ENCODE assay signal across 9 mouse cellular contexts in the genomic region with DNA sequence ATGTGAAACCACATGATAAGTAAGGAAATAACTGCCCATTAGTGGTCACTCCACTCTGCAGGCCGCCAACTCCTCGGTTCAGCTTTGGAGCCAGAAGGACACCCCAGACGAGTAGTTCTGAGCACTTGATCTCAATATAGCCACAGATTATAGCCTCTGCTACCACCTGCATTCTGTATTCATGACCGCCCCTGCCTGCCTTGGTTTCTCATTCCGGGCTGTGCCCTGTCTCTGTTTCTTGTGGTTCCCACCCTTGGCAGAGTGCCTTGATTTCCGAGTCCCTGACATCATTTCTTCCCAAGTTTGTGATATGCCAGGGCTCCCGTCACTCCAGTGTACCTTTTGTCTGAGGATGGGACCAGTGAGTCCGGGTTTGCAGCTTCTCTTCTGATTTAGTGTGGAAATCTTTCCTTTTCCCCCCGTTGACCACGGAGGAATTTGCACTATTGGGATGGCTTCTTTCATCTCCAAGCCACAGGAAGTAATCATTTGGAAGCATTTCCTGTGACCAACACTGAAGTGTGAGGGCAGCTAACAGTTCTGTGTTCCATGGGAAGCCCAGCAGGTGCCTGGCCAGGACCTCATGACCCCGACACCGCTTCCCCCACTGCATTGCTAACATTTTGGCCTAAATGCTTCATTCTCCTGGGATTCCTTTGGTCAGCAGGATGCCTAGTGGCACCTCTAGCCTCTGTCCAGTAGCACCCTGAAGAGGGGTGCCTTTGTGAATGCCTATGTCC.
DNase-seq lines count a peak whose midpoint lies in the region; ATAC-seq and TF ChIP-seq lines count a peak whose summit lies in the region.
"Had no signal": no experiment of that assay in that cellular context is flagged by ENCODE, and none has a peak within 500 bp of the region (broad histone marks: within the 10 kb centered on the region; RNA-seq: fewer than 3 reads in every experiment).

No protein-coding gene starts in this region.

- intact Hi-C loops in left cerebral cortex, postnatal 4 days (cut with DNase I): no loop called here

- peak; percentile 17 to 32 for DNase-seq in heart, adult 18-20 months
- DNase-seq in heart, adult 8-10 months (ENCODE audit: low spot score): no peak
- DNase-seq in lung, adult 18-20 months: peak; percentile 58 to 70
- DNase-seq in lung, adult 2 months: no peak
- DNase-seq in lung, postnatal 14 days: peak; percentile 58
- no peak for DNase-seq in retina, embryonic 14.5 days (ENCODE audit: low spot score)
- DNase-seq in left cerebral cortex, postnatal 4 days: no peak

- no peak for TF ChIP-seq POLR2A in lung, adult 2 months (IDR thresholded peaks at IDR 0.05; ENCODE audit: borderline replicate concordance, extremely low read depth, low read depth, low read length)

- H3K4me2 ChIP-seq in forebrain, embryonic 13.5 days: peak overlapping the region; percentile 33
- H3K4me2 ChIP-seq: liver, embryonic 11.5 days had no signal

- ATAC-seq in forebrain, embryonic 13.5 days: no peak

- H3K4me3 ChIP-seq in lung, adult 2 months (replicated peaks; ENCODE audit: extremely low read depth, low read depth, low read length): no peak overlapping the region
- no peak overlapping the region for H3K4me3 ChIP-seq in forebrain, embryonic 13.5 days

- no peaks in the 10 kb centered on the region for H3K9me3 ChIP-seq in forebrain, embryonic 13.5 days (replicated peaks)

- WGBS in lung, adult 2 months: 53% methylated on average over 12 of the region's 12 CpGs
- 80% methylated on average over 12 of the region's 12 CpGs for WGBS in forebrain, embryonic 13.5 days

- H3K27ac ChIP-seq in forebrain, embryonic 13.5 days: peak overlapping the region; percentile 38

- no peak for TF ChIP-seq CTCF in lung, adult 2 months (IDR thresholded peaks at IDR 0.05; ENCODE audit: insufficient read depth, low read length)

- peaks cover 6% of the 10 kb centered on the region for H3K4me1 ChIP-seq in lung, adult 2 months (ENCODE audit: control insufficient read depth, insufficient read depth, low read length)
- H3K4me1 ChIP-seq in forebrain, embryonic 13.5 days: peaks cover 23% of the 10 kb centered on the region

- no peaks in the 10 kb centered on the region for H3K36me3 ChIP-seq in forebrain, embryonic 13.5 days (ENCODE audit: poor library complexity, severe bottlenecking)

- H3K27me3 ChIP-seq in forebrain, embryonic 13.5 days: no peaks in the 10 kb centered on the region

- no peak overlapping the region for H3K9ac ChIP-seq in forebrain, embryonic 13.5 days

Comparison
In these comparisons a context has a peak if more than half of its experiments do, and no peak if none do; other contexts are left out.
1. DNase-seq: peak in heart, adult 18-20 months (2 of 2), lung, adult 18-20 months (2 of 2) and lung, postnatal 14 days (single experiment); none in heart, adult 8-10 months (single experiment), lung, adult 2 months (single experiment), retina, embryonic 14.5 days (single experiment) and left cerebral cortex, postnatal 4 days (single experiment).